Mouse (Mus musculus) adrenal gland, postnatal 14 days (tissue): ENCODE measurements at regions not wholly inside any gene's neighbourhood (a gene's known extent, or its start where the extent isn't known, plus 50 kb on each side); places are given as distances from the start of the nearest gene placed in this dataset.

Experiments used
- DNase-seq: peaks from one replicate; pipeline ENCODE4 v3.0.0; 2021; ENCODE audit warnings: mixed read lengths

- DNase-seq: no peak
These were observed 63.7 kb upstream of the Tnmd start for GRCm38 (mm10) chrX:133787112-133787511.

- DNase-seq: peak; percentile 5
These were observed 65.2 kb upstream of the Pcdh19 start for GRCm38 (mm10) chrX:133754026-133754425.

- DNase-seq: no peak
These were observed 63.4 kb upstream of the Pcdh19 start for GRCm38 (mm10) chrX:133752232-133752631.

- DNase-seq: no peak
These were observed 54.7 kb upstream of the Pcdh19 start for GRCm38 (mm10) chrX:133743446-133743845.

GRCm38 (mm10) chrX:133738980-133739632 is 50.3 kb upstream of the Pcdh19 start:
- DNase-seq: no peak
